Mouse (Mus musculus) mature B cell (primary cell): Measurements from ENCODE around the gene Olfr427.
"Not testable (repeated sequence)": the region's sequence is repeated elsewhere in the genome, so short reads cannot be mapped to it uniquely, and the experiment has no call there.

Experiments
- in situ Hi-C: fragments of 300-500 bp; cut with MboI; formaldehyde crosslinking; loops from 2 replicates; pipeline ENCODE4 v1.14.3; 2019

Olfr427 gene

GRCm38 (mm10) chr1:174096591-174096990 lies at the start of gene Olfr427:
TSS of gene Olfr427 (plus strand) at chr1:174096891.
- in situ Hi-C loops, result loop anchor here (25.0 kb wide), 1 partner anchor 634 kb away; no protein-coding TSS in a partner anchor

GRCm38 (mm10) chr1:174048227-174048626 lies 48.5 kb upstream of the Olfr427 start:
- in situ Hi-C loops, result not testable (repeated sequence)

GRCm38 (mm10) chr1:174048893-174049292 lies 47.8 kb upstream of the Olfr427 start, which contains the start of gene Olfr432:
TSS of gene Olfr432 (plus strand) at chr1:174049205.
- in situ Hi-C loops, result no loop called here

GRCm38 (mm10) chr1:174049357-174049756 lies 47.3 kb upstream of the Olfr427 start:
- in situ Hi-C loops, result not testable (repeated sequence)

GRCm38 (mm10) chr1:174050532-174050931 lies 46.2 kb upstream of the Olfr427 start:
- in situ Hi-C loops, result no loop called here

GRCm38 (mm10) chr1:174051515-174051914 lies 45.2 kb upstream of the Olfr427 start:
- in situ Hi-C loops, result no loop called here

- in situ Hi-C loops, result no loop called here
Observed at GRCm38 (mm10) chr1:174051931-174052536, 44.7 kb upstream of the Olfr427 start.

GRCm38 (mm10) chr1:174052981-174053380 lies 43.7 kb upstream of the Olfr427 start:
- in situ Hi-C loops, result no loop called here

GRCm38 (mm10) chr1:174055248-174055647 lies 41.4 kb upstream of the Olfr427 start:
- in situ Hi-C loops, result no loop called here

GRCm38 (mm10) chr1:174066305-174066704 lies 30.4 kb upstream of the Olfr427 start, which contains the start of gene Olfr430:
TSS of gene Olfr430 (plus strand) at chr1:174066605.
- in situ Hi-C loops, result no loop called here

GRCm38 (mm10) chr1:174084031-174084430 lies 12.7 kb upstream of the Olfr427 start, which contains the start of gene Olfr429:
TSS of gene Olfr429 (plus strand) at chr1:174084331.
- in situ Hi-C loops, result loop anchor here (25.0 kb wide), 1 partner anchor 622 kb away; no protein-coding TSS in a partner anchor

GRCm38 (mm10) chr1:174103735-174104134 lies 7.0 kb downstream of the Olfr427 start:
- in situ Hi-C loops, result no loop called here

- in situ Hi-C loops, result no loop called here
Observed at GRCm38 (mm10) chr1:174121062-174121461, 24.4 kb downstream of the Olfr427 start, which contains the start of gene Olfr231. TSS of gene Olfr231 (minus strand) at chr1:174121162.

GRCm38 (mm10) chr1:174131217-174131616 lies 34.5 kb downstream of the Olfr427 start, which contains the start of gene Olfr424:
TSS of gene Olfr424 (plus strand) at chr1:174131517.
- in situ Hi-C loops, result no loop called here

GRCm38 (mm10) chr1:174131999-174132398 lies 35.3 kb downstream of the Olfr427 start:
- in situ Hi-C loops, result no loop called here

- in situ Hi-C loops, result no loop called here
Observed at GRCm38 (mm10) chr1:174141384-174141783, 44.7 kb downstream of the Olfr427 start.

- in situ Hi-C loops, result no loop called here
Observed at GRCm38 (mm10) chr1:174146696-174147095, 50.0 kb downstream of the Olfr427 start.

- in situ Hi-C loops, result no loop called here
Observed at GRCm38 (mm10) chr1:174149289-174149688, 52.6 kb downstream of the Olfr427 start.
